Mouse (Mus musculus): ENCODE data around the gene Clip3.

Gene Clip3

DNA sequence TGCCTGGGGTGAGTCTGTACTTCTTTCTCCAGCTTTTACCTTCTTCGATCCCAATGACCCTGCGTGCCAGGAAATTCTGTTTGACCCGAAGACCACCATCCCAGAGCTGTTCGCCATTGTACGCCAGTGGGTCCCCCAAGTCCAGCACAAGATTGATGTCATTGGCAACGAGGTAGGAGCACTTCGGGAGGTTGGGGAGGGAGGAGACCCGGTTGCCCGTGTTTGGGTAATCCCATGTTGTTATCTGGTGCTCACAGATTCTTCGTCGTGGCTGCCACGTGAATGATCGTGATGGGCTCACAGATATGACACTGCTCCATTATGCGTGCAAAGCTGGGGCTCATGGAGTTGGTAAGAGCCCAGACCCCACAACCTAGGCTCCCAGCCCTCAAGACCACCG lies 5.3 kb downstream of the Clip3 start:
- no peak for DNase-seq

DNA sequence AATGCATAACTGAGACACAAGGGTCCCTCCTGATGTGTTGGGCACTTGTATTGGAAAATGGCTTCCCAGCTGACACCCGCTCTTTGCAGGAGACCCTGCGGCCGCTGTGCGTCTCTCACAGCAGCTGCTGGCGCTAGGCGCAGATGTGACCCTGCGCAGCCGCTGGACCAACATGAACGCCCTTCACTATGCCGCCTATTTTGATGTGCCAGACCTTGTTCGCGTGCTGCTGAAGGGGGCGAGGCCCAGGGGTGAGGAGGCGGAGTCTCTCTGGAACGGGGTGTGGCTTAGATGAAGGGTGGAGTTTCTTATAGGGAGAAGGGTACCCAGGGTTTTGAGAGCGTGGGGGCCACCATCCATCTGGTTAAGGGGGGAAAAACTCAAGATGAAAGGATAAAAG lies 5.7 kb downstream of the Clip3 start:
- DNase-seq, result no peak

DNA sequence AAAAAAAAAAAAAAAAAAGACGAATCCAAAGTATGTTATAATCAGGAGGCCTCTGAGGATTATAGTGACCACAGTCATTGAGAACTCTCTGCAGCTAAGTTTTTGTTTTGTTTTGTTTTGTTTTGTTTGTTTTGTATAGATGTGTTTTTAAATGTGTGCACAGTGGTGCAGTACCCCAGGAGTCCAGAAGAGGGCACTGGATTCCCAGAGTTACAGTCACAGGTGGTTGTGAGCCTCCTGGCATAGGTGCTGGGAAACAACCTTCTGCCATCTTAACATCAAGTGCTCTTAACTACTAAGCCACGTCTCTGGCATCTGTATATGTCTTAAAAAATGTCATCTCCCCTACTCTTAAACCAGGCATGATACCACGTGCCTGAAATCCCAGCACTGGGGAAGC lies 9.4 kb downstream of the Clip3 start:
- peak; percentile 74 for DNase-seq

DNA sequence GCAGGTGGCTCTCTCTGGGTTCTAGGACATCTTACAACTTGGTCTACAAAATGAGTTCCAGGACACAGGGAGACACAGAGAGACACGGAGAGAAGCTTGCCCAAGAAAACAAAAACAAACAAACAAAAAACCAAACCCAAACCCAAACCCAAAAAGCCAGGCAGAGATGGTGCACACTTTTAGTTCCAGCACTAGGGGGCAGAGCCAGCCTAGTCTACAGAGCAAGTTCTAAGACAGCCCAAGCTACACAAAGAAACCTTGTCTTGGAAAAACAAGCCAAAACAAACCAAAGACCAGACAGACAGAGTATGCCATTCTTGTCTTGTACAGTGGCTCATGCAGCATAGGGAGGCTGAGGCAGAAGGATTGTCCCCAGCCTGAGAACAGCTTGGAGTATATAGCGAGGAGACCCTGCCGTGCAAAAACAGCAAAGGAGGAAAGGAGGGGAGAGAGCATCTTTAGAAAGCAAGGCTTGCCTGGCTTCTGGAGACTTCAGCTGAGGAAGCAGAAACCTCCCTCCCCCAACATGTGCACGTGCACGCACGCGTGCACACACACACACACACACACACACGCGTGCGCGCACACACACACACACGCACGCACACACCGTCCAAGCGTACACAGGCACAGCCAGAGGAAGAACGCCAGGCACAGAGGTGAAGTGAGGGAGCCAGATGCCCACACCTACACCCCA lies 14.7 kb downstream of the Clip3 start:
- DNase-seq, result no peak

DNA sequence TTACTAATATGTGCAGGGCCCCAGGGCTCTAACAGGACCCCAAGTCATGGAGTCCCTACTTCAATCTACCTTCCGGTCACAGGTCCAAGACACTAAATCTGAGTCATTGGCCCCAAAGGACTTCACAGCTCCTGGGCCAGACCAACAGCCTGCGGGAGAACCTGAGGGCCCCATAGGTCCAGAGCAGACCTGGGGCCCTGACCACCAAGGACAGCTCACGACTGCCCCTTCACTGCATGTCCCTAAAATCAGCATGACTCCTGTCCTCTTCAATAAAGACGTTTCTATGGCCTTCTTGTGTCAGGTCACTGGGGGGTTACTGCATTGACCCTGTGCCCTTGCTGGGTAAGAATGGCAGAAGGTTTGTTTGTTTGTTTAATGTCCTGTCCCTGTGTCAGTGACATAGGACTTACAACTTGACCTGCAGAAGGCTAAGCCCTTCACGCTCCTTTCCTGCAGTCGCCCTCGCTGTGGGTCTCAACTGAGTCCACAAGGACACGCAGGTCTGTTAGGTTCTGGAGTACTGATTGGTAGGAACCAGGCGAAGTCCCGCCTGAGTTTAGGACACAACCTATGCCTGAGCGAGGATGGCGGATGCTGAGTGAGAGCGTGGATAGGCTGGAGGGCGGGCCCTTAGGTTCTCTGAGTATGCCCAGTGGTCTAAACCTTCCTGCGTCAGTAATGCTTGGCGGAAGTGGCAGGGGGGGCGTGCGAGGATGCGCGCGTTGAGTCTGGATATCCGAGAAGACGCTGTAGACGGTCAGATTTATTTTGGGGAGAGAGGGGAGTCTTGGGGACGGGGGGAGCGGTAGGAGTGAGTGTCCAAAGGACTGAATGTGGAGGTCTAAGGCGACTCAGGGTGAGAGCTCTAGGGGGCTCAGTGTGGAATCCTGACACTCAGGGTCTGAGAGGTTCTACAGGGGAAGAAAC lies 16.8 kb downstream of the Clip3 start, which contains the start of gene Alkbh6:
TSS of gene Alkbh6 (plus strand) at position 642 of the 930 bp plus-strand sequence.
- peak; percentile 97 for DNase-seq

DNA sequence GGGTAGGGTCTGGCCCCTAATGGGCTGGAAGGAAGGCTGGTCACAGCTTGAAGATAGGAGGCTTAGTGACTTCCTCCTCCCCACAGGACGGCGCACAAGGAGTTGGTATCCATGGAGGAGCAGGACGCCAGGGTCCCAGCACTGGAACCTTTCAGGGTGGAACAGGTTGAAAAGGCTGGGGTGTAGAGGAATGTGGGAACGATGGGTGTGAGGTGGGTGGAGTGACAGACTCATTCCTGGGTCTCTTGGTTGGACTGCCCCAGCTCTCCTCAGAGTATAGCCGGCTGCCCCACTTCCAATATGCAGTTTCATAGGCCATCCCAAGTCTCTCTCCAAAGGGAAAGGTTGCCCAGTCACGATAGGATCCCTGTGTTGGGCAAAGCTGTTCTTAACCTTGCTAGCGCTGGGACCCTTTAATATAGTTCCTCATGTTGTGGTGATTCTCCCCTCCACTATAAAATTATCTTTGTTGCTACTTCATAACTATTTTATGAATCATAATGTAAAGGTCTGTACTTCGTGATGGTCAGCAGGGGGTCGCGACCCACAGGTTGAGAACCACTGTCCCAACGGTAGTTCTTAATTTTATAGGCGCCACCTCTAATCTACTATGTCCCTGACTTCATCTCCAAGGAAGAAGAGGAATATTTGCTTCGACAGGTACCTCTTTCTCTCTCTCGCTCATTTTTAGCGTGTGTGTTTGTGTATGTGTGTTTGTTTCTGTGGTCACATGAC lies 18.0 kb downstream of the Clip3 start:
- DNase-seq, result peak; percentile 54

DNA sequence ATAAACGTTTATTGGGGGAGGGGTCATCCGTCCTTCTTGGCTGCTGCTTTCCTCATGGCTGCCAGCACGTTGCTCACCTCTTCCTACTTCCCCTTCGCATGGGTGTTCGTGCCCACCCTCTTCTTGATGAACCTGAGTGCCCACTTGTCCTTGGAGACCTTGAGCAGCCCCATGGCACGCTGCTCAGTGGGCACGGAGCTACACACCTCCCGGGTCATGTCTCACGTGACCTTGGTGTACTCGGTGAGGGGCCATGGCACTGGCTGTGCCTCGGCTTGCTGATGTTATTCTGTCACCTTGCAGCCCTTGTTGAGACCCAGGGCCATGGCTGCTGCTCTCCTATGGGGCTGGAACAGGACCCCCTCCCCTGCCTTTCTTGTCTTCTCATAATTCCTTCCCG lies 18.6 kb downstream of the Clip3 start:
- DNase-seq, result no peak

DNA sequence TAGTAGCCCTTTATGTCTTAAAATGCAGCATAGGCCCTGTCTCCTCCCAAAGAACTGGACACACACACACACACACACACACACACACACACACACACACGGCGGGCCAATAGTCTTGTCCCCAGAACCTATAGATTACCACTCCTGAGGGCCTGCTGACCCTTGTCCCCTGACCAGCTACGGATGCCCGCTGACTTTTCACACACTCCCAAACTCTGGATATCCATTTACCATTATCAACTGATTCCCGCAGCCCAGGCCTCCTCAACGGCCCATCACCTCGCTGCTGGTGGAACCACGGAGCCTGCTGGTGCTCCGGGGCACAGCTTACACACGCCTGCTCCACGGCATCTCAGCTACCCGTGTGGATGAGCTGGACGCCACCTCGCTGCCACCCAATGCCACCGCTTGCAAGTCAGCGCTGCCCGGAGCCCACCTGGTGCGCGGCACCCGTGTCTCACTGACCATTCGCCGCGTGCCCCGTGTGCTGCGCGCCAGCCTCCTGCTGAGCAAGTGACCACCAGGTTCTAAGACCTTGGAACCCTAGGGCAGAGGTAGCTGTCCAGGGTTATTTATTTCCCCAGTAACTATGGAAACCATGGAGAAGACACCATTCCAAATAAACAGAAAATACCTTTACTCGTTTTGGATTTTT lies 22.3 kb downstream of the Clip3 start:
- DNase-seq, result no peak

DNA sequence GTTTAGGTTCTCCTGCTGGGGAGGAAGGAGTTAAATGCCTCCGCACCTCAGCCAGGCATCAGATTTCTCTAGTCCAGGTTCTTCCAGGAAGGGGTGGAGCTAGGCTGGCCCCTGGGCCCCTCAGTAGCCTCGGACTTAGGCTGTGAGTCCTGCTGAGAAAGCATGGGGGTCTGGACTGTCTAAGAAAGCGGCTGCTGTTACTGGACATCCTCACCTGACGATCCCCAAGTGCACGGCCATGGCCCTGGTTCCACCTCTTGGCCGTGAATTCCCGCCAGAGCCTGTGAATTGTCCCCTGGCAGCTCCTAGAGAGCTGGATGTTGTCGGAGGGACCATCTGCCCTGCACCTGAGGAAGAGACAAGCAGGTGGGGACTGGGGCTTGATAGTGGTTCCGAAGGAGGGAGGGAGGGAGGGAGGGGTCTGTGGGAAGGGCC lies 23.2 kb downstream of the Clip3 start, which contains the start of gene Syne4:
TSS of gene Syne4 (plus strand) at position 87 of the 435 bp plus-strand sequence.
- DNase-seq, result peak; percentile 55

DNA sequence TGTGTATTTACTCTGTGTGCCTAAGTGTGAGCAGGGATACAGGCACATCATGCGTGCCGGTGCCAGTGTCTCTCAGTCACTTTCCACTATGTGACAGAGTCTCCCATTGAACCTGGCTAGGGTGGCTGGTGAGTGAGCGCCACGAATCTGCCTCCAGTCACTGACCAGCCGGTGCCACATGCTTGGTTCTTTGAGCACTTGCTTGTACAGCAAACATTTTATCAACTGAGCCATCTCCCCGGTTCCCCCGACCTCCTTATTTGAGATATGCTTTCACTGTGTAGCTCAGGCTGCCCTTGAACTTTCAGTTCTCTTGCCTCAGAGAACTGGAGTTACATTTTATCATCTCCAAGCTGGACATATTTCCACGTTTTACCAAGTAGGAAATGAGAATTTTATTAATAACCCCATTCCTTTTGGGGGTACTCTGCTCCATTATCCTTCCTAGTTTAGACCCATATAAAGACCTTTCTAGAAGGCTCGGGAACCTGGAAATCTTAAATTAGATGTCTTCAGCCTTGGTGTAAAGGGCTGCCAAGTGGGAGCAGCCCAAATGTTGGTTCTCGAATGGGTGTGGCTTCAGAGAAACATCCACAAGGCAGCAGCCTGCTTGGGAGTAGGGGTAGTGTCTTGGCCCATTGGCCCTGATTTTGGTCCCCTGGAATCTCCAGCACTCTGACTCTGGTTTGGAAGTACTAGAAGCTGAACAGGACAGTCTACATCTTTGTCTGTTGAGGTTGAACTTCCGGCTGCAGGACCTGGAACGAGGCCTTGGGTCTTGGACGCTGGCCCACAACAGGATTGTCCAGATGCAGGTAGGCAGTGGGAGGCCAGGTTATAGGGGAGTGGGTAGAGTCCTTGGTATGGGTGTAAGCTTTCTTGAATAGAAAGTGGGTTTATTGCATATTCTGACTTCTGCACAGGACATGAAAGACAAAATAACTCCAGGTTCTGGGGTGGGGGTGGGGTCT lies 24.3 kb downstream of the Clip3 start:
- no peak for DNase-seq

DNA sequence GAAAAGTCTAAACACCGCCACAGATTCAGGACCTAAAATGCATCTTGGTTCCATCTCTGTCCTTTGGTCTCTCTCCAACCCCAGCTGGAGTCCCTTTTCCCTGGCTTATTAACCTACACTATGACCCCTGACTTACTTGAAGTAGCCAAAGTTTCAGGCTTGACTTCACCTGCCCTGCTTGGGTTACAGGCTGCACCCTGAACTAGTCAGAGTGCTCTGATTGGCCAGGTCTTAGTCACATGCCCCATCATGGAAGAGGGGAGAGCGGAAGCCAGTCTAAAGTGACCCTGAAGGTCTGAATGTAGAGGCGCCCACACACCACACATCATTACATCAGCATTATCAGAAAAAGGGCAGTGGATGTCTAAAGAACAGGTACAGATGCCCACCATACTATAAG lies 26.6 kb downstream of the Clip3 start:
- no peak for DNase-seq

DNA sequence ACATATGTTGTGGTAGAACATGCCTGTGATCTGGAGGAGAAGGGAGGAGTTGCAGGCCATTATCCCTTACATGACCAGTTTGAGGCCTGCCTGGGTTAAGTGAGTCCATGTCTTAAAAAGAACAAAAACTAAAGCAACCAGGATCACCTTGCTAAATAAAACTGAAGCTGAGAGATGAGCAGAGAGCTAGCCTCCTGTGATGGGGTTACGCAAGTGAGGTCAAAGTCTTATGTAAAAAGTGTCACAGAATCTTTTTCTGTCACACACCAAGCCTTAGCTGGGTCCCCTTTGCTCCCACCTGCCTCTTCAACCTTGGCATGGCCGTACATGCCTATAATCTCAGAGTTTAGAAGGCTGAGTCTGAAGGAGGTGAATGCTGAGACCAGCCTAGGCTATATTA lies 29.4 kb downstream of the Clip3 start:
- DNase-seq, result no peak

DNA sequence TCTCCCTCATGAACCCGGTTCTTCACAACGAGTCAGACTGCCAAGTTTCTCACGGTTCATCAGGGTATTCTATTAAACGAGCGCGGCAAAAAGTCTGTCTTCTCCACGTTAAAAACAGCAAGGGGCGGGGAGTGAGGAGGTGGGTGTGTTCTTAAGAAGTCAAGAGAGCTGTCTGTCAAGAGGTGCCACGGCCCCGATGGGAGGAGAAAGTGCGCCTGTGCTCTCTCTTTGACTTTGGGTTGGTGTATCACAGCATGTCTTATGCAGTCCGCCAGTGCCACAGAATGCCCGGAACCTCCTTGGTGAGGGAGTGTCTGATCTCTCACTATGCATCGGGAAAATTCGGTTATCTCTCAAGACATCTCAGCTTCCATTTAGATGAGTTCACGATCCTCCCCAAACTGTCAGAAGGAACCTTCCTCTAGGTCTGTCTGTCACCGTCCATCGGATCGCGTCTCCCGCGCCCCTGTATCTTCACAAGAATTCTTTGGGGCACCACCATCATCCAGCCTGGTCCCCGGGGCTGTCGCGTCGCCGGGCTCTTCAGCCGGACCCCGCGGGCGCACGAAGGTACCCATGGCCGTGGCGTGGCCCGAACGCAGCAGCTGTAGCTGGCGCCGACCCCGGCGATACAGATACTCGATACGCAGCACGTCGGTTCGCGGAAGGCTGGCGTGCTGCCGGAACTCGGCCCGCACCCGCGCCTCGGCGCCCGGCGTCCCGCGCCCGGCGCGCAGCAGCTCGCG lies 30.2 kb downstream of the Clip3 start, which contains the start of gene E130208F15Rik:
TSS of gene E130208F15Rik (plus strand) at position 202 of the 746 bp plus-strand sequence.
- peak; percentile 85 for DNase-seq

DNA sequence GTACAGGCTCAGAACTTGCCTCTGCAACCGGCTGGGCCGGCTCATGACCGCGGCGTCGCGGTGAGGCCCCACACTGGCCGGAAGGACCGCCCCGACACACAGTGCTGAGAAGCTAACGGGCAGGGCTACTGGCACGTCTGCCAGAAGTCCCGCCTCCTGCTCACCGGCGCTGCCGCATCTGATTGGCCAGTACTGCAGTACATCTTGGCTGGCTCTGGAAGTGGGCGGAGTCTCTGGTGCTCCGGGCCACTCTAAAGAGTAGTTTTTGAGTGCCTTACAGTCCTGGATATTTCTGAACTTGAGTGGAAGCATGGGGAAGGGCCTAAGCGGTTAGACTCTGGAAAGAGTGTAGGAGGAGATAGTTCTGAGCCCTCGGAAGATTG lies 30.7 kb downstream of the Clip3 start:
- DNase-seq, result peak; percentile 98

DNA sequence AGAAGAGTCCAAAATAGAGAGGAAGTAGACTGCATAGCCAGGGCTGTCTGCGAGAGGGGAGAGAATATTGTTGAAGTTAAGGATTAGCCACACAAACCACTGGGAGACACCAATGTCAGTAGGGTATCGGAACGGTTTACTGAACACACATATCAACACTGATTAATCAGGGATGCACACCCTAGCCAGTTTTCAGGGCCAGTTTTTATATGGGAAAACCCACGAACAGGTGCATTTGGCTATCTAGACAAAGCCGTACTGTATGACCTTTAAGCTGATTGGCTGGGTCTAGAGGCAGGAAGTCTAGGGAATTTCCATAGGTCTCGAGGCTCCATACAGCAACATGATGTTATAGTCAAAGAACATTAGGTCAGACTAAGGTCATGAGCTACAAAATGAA lies 31.3 kb downstream of the Clip3 start:
- no peak for DNase-seq

DNA sequence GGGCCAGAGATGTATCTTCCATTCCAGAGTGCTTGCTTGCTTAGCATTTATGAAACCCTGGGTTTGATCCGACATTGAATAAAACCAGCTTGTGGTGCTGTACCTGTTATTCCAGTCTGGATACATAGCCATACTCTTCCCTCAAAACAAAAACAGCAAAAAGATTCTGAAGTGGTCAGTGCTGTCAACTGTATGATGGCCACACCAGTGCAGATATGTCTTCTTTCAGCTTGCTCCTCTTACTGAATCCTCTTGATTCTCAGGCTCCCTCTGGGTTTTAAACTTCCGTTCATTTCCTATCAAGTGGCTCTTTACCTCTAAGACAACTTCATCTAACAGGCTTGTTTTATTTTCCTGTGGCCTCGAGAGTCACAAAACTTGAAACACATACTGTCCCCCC lies 32.3 kb downstream of the Clip3 start, which contains the start of gene Sdhaf1:
TSS of gene Sdhaf1 (minus strand) at position 101 of the 400 bp plus-strand sequence.
- DNase-seq, result no peak

DNA sequence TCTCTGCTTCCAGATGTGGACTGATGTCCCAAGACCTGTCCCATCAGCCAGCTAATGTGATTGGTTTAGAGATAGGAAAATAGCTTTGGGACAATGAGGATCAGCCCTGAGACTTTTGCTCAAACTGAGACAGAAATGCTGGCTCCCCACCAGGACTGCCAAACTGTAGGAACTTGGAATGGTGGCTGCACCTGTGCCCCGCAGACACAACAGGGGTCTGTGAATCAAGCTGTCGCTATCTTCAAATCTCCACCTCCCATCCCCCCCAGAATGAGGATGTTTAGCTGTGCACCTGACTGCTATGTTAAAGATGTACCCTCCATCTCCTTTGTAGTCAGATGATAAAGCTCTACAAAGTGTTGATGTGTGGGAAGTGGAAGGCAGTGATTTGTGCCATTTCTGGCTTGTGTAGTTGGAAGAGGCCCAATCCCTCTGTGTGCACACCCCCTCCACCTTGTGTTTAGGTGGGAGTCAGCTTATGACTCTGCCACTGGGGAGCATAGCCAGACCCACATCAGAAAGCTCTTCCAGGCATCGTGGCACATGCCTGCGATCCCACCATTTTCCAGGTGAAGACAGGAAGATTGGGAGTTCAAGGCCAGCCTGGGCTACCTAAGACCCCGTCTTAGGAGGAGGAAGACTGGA lies 32.9 kb downstream of the Clip3 start:
- DNase-seq, result peak; percentile 63

DNA sequence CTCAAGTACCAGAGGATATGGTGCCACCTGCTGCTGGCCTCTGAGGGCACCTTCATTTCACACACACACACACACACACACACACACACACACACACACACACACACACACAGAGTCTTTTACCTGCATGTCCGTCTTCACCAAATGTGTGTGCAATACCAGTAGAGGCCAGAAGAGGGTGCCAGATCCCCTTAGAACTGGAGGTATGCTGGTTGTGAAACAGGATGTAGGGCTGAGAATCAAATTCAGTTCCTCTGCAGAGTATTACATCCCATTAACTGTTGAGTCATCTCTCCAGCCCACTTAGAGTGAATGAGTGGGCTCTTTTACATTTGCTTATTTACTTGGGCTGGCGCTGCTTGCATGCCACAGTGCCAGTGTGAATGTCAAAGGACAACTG lies 33.8 kb downstream of the Clip3 start:
- peak; percentile 81 for DNase-seq

DNA sequence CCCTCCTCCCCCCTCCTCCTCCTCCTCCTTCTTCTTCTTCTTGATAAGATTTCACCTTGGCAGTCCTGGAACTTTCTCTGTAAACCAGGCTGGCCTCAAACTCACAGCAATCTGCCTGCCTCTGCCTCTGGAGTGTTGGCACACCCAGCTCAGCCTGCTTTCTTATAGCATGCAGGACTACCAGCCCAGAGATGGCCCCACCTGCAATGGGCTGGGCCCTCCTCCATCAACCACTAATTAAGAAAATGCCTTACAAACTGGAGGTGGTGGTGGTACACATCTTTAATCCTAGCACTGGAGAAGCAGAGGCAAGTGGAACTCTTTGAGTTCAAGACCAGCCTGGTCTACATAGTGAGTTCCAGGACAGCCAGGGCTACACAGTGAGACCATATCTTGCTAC lies 34.9 kb downstream of the Clip3 start:
- no peak for DNase-seq

DNA sequence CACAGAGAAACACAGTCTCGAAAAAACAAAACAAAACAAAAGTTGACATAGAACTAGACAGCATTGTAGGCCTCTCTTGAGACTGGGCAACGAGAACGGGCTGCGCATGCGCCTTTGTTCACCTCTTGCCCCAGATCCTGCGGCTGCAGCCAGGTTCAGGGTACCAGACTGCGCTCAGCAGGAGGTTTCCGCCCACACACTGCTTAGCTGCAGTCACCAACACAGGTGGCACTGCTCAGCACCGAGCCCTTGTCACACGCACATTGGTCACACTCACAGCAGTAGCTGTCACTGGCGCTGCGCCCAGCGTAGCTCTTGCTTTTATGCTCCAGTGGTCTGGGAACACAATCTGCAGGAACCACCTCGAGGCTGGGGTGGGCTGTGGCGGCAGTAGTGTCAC lies 35.6 kb downstream of the Clip3 start:
- DNase-seq, result peak; percentile 98

All from cerebellum, adult 9-10 months (tissue).